31 mouse cellular contexts compared by ENCODE assay signal in genomic region chr10:84807206-84807605, GRCm38 (mm10). TPM values are rescaled to one million over a fixed set of nuclear protein-coding genes. Genes with fewer than 3 reads are reported as not detected.
DNase-seq lines count a peak whose midpoint lies in the region; ATAC-seq and TF ChIP-seq lines count a peak whose summit lies in the region.
"Had no signal": no experiment of that assay in that cellular context is flagged by ENCODE, and none has a peak within 500 bp of the region (broad histone marks: within the 10 kb centered on the region; RNA-seq: fewer than 3 reads in every experiment).

No protein-coding gene starts in this region.

- no peak for DNase-seq in forebrain, embryonic 11.5 days (ENCODE audit: low spot score)
- DNase-seq in forebrain, postnatal 0 days: no peak
- no peak for DNase-seq in hindbrain, embryonic 11.5 days (ENCODE audit: low spot score)
- DNase-seq in retina, postnatal 1 day: peak; percentile 72
- DNase-seq in retina, embryonic 14.5 days (ENCODE audit: low spot score): no peak
- no peak for DNase-seq in ovary, postnatal 10 days (ENCODE audit: low spot score)
- no peak for DNase-seq in cerebellum, postnatal 14 days
- DNase-seq: adrenal gland, postnatal 14 days; cerebellum, adult 11-12 months; cerebellum, adult 9-11 months; gastrocnemius, postnatal 10 days; kidney, adult 9 months; kidney, postnatal 10 days; layer of hippocampus, postnatal 36 days; left cerebral cortex, postnatal 4 days; liver, postnatal 0 days; lung, postnatal 36 days; right cerebral cortex, postnatal 14 days had no signal

- no peaks in the 10 kb centered on the region; the same call in 1 of the 2 replicates for H3K4me1 ChIP-seq in forebrain, embryonic 11.5 days (replicated peaks; ENCODE audit: control insufficient read depth, insufficient read depth, low read length)
- H3K4me1 ChIP-seq in forebrain, postnatal 0 days (ENCODE audit: insufficient read depth): no peaks in the 10 kb centered on the region
- H3K4me1 ChIP-seq in hindbrain, embryonic 13.5 days (replicated peaks): peaks cover 19% of the 10 kb centered on the region
- H3K4me1 ChIP-seq in hindbrain, embryonic 11.5 days (replicated peaks; ENCODE audit: control insufficient read depth, insufficient read depth, low read length): no peaks in the 10 kb centered on the region
- H3K4me1 ChIP-seq: embryonic facial prominence, embryonic 15.5 days; liver, embryonic 12.5 days had no signal

- H3K27ac ChIP-seq in forebrain, embryonic 11.5 days (ENCODE audit: low read depth, low read length): no peak overlapping the region
- no peak overlapping the region for H3K27ac ChIP-seq in forebrain, postnatal 0 days (ENCODE audit: low read depth, low read length)
- peak overlapping the region; percentile 30 for H3K27ac ChIP-seq in hindbrain, embryonic 13.5 days
- H3K27ac ChIP-seq in hindbrain, embryonic 11.5 days (ENCODE audit: low read depth, low read length): no peak overlapping the region
- H3K27ac ChIP-seq: embryonic facial prominence, embryonic 15.5 days; heart, embryonic 10.5 days; heart, embryonic 15.5 days; liver, embryonic 12.5 days had no signal

- H3K9ac ChIP-seq in forebrain, embryonic 11.5 days (ENCODE audit: low read length): no peak overlapping the region
- no peak overlapping the region for H3K9ac ChIP-seq in forebrain, postnatal 0 days
- H3K9ac ChIP-seq in hindbrain, embryonic 13.5 days: no peak overlapping the region
- H3K9ac ChIP-seq in hindbrain, embryonic 11.5 days (ENCODE audit: low read depth, low read length): no peak overlapping the region
- H3K9ac ChIP-seq: embryonic facial prominence, embryonic 15.5 days; heart, embryonic 15.5 days; liver, embryonic 12.5 days; liver, postnatal 0 days had no signal

- no peak overlapping the region for H3K4me3 ChIP-seq in forebrain, embryonic 11.5 days (ENCODE audit: low read depth, low read length)
- no peak overlapping the region for H3K4me3 ChIP-seq in forebrain, postnatal 0 days (ENCODE audit: low read depth, low read length)
- H3K4me3 ChIP-seq in hindbrain, embryonic 13.5 days: no peak overlapping the region
- no peak overlapping the region for H3K4me3 ChIP-seq in hindbrain, embryonic 11.5 days (ENCODE audit: low read depth, low read length)
- H3K4me3 ChIP-seq: embryonic facial prominence, embryonic 15.5 days; heart, embryonic 10.5 days; heart, embryonic 15.5 days; liver, embryonic 12.5 days; megakaryocyte, embryonic 14.5 days had no signal

- WGBS in forebrain, embryonic 11.5 days: 56% methylated on average over 9 of the region's 9 CpGs
- 39% methylated on average over 9 of the region's 9 CpGs for WGBS in forebrain, postnatal 0 days
- 46% methylated on average over 9 of the region's 9 CpGs for WGBS in hindbrain, embryonic 13.5 days
- 76% methylated on average over 9 of the region's 9 CpGs for WGBS in hindbrain, embryonic 11.5 days

- TF ChIP-seq CTCF in forebrain, postnatal 0 days (IDR thresholded peaks at IDR 0.05; ENCODE audit: low read depth): no peak

- no peaks in the 10 kb centered on the region for H3K27me3 ChIP-seq in forebrain, embryonic 11.5 days (ENCODE audit: control insufficient read depth, insufficient read depth, low read length)
- no peaks in the 10 kb centered on the region for H3K27me3 ChIP-seq in forebrain, postnatal 0 days (ENCODE audit: insufficient read depth, low read length)
- H3K27me3 ChIP-seq in hindbrain, embryonic 13.5 days: no peaks in the 10 kb centered on the region
- no peaks in the 10 kb centered on the region for H3K27me3 ChIP-seq in hindbrain, embryonic 11.5 days (ENCODE audit: control insufficient read depth, insufficient read depth, low read length)
- H3K27me3 ChIP-seq: embryonic facial prominence, embryonic 15.5 days; heart, embryonic 15.5 days; liver, embryonic 12.5 days had no signal

- H3K4me2 ChIP-seq in forebrain, embryonic 11.5 days (ENCODE audit: low read depth, low read length, severe bottlenecking): no peak overlapping the region
- H3K4me2 ChIP-seq in forebrain, postnatal 0 days (ENCODE audit: low read depth): no peak overlapping the region
- H3K4me2 ChIP-seq in hindbrain, embryonic 13.5 days: no peak overlapping the region
- no peak overlapping the region for H3K4me2 ChIP-seq in hindbrain, embryonic 11.5 days (replicated peaks; ENCODE audit: low read depth, low read length)
- H3K4me2 ChIP-seq: embryonic facial prominence, embryonic 15.5 days; heart, embryonic 15.5 days; liver, embryonic 12.5 days had no signal

- ATAC-seq in forebrain, embryonic 11.5 days (replicated peaks; ENCODE audit: low FRiP score): peak; percentile 79
- no peak for ATAC-seq in forebrain, postnatal 0 days
- no peak for ATAC-seq in hindbrain, embryonic 13.5 days (ENCODE audit: low FRiP score)
- no peak for ATAC-seq in hindbrain, embryonic 11.5 days (ENCODE audit: low FRiP score)
- ATAC-seq: intestine, embryonic 16.5 days; liver, embryonic 12.5 days; liver, postnatal 0 days; Patski had no signal

- no peaks in the 10 kb centered on the region for H3K9me3 ChIP-seq in forebrain, embryonic 11.5 days (ENCODE audit: control insufficient read depth, low read length)
- H3K9me3 ChIP-seq in forebrain, postnatal 0 days (ENCODE audit: low read length): no peaks in the 10 kb centered on the region
- no peaks in the 10 kb centered on the region for H3K9me3 ChIP-seq in hindbrain, embryonic 13.5 days
- H3K9me3 ChIP-seq in hindbrain, embryonic 11.5 days (ENCODE audit: control insufficient read depth, low read length): no peaks in the 10 kb centered on the region
- H3K9me3 ChIP-seq: embryonic facial prominence, embryonic 15.5 days; G1E; heart, embryonic 10.5 days; heart, embryonic 15.5 days; liver, embryonic 12.5 days; megakaryocyte, embryonic 14.5 days had no signal

- no peaks in the 10 kb centered on the region for H3K36me3 ChIP-seq in forebrain, embryonic 11.5 days (ENCODE audit: control insufficient read depth, insufficient read depth, low read length)
- no peaks in the 10 kb centered on the region for H3K36me3 ChIP-seq in forebrain, postnatal 0 days (ENCODE audit: insufficient read depth)
- no peaks in the 10 kb centered on the region for H3K36me3 ChIP-seq in hindbrain, embryonic 13.5 days
- H3K36me3 ChIP-seq in hindbrain, embryonic 11.5 days (ENCODE audit: control insufficient read depth, insufficient read depth, low read length): no peaks in the 10 kb centered on the region
- H3K36me3 ChIP-seq: embryonic facial prominence, embryonic 15.5 days; G1E; heart, embryonic 10.5 days; heart, embryonic 15.5 days; liver, embryonic 12.5 days had no signal

RNA-seq across cellular contexts. Expression of gene Rfx4, which starts 51.3 kb away (rescaled TPM):
- 33.0 and 36.0 TPM in 2 replicates for polyA plus RNA-seq in forebrain, embryonic 11.5 days (2014; fragmentation: Nextera tagmentation; extraction: Ambion mirVana)
- total RNA-seq in forebrain, postnatal 0 days (2014; rRNA removed): 5.2 and 8.1 TPM in 2 replicates
- 5.6 and 7.3 TPM in 2 replicates for polyA plus RNA-seq in forebrain, postnatal 0 days (2015; fragmentation: Nextera tagmentation; extraction: Ambion mirVana)
- polyA plus RNA-seq in hindbrain, embryonic 13.5 days (2015; fragmentation: Nextera tagmentation; extraction: Ambion mirVana): 25.1 and 25.9 TPM in 2 replicates
- polyA plus RNA-seq in hindbrain, embryonic 11.5 days (2014; fragmentation: Nextera tagmentation; extraction: Ambion mirVana): 65.9 and 66.5 TPM in 2 replicates
- total RNA-seq: common myeloid progenitor, adult 5-6 weeks; G1E had no signal
- polyA plus RNA-seq: G1E; heart, embryonic 15.5 days; intestine, embryonic 16.5 days; large intestine, adult 2 months; liver, embryonic 12.5 days; liver, postnatal 0 days; small intestine, adult 2 months; stomach, embryonic 14.5 days had no signal
